Mouse (Mus musculus): Measurements from ENCODE around the gene Ccdc88c.

- TF ChIP-seq POLR2A (IDR thresholded peaks at IDR 0.05; ENCODE audit: borderline replicate concordance, control insufficient read depth, low read depth, low read length) (no peak), CTCF (IDR thresholded peaks at IDR 0.05; ENCODE audit: control insufficient read depth, insufficient read depth, low read length) (no peak)
These were observed 41.0 kb upstream of the Ccdc88c start for GRCm38 (mm10) chr12:101069813-101070212.
